32 mouse cellular contexts compared by ENCODE assay signal in the genomic region with DNA sequence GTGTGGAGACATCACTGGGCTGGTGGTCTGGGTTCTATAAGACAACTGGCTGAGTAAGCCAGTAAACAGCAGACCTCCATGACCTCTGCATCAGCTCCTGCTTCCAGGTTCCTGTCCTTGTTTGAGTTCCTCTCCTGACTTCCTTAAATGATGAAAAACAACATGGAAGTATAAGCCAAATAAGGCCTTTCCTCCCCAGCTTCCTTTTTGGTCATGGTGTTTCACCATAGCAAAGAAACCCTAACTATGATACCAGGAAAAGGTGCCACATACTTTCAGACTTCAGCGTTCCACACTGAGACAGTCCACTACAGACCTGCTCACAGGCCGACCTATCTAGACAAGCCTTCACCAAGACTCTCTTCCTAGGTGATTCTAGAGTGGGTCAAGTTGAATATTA. TPM values are rescaled to one million over a fixed set of nuclear protein-coding genes. Genes with fewer than 3 reads are reported as not detected.
A peak's percentile ranks its signal among the peaks of the same experiment; 100 is the strongest.
DNase-seq lines count a peak whose midpoint lies in the region; ATAC-seq and TF ChIP-seq lines count a peak whose summit lies in the region.
"Had no signal": no experiment of that assay in that cellular context is flagged by ENCODE, and none has a peak within 500 bp of the region (broad histone marks: within the 10 kb centered on the region; RNA-seq: fewer than 3 reads in every experiment).

No protein-coding gene starts in this region.

- TF ChIP-seq EP300 in liver, embryonic 14.5 days (IDR thresholded peaks at IDR 0.05; ENCODE audit: low read depth): no peak

- 0 out of 2 replicates have a peak overlapping the region, but pooled peaks have one; percentile 39 for H3K27ac ChIP-seq in liver, embryonic 12.5 days
- no peak overlapping the region for H3K27ac ChIP-seq in liver, embryonic 14.5 days
- H3K27ac ChIP-seq in midbrain, embryonic 16.5 days (ENCODE audit: low read length): no peak overlapping the region
- no peak overlapping the region for H3K27ac ChIP-seq in limb, embryonic 10.5 days
- H3K27ac ChIP-seq: gastrocnemius, adult 2 months; heart, adult 2 months; hindbrain, embryonic 10.5 days; hindbrain, embryonic 15.5 days; layer of hippocampus, adult 2 months; limb, embryonic 15.5 days; lung, embryonic 15.5 days; neural tube, embryonic 15.5 days; stomach, embryonic 15.5 days had no signal

- 85% methylated on average over 2 of the region's 2 CpGs for WGBS in liver, embryonic 12.5 days (ENCODE audit: insufficient replicate concordance)
- 85% methylated on average over 2 of the region's 2 CpGs for WGBS in liver, embryonic 14.5 days (ENCODE audit: insufficient replicate concordance)
- 96% methylated on average over 2 of the region's 2 CpGs for WGBS in midbrain, embryonic 16.5 days
- WGBS in limb, embryonic 10.5 days: 99% methylated on average over 2 of the region's 2 CpGs

- peak overlapping the region; percentile 95; the same call in 1 of the 2 replicates for H3K4me2 ChIP-seq in liver, embryonic 12.5 days
- peak overlapping the region; percentile 4; the same call in 1 of the 2 replicates for H3K4me2 ChIP-seq in liver, embryonic 14.5 days (ENCODE audit: low read depth)
- no peak overlapping the region for H3K4me2 ChIP-seq in midbrain, embryonic 16.5 days (ENCODE audit: low read length)
- H3K4me2 ChIP-seq: hindbrain, embryonic 15.5 days; kidney, embryonic 15.5 days; limb, embryonic 15.5 days; lung, embryonic 15.5 days; midbrain, embryonic 11.5 days; stomach, embryonic 15.5 days had no signal

- no peak for TF ChIP-seq CTCF in liver, embryonic 14.5 days (IDR thresholded peaks at IDR 0.05; ENCODE audit: low read depth)

- peaks cover 52% of the 10 kb centered on the region for H3K4me1 ChIP-seq in liver, embryonic 12.5 days
- H3K4me1 ChIP-seq in liver, embryonic 14.5 days (replicated peaks; ENCODE audit: control insufficient read depth in 2 of 2, insufficient read depth in 2 of 2, low read length in 1 of 2): peaks cover 23 to 26% of the 10 kb centered on the region in 2 experiments
- peaks cover 85% of the 10 kb centered on the region for H3K4me1 ChIP-seq in megakaryocyte, embryonic 14.5 days
- peaks cover 19% of the 10 kb centered on the region for H3K4me1 ChIP-seq in midbrain, embryonic 16.5 days (ENCODE audit: control insufficient read depth, insufficient read depth, low read length)
- peaks cover 24% of the 10 kb centered on the region for H3K4me1 ChIP-seq in limb, embryonic 10.5 days

- H3K9me3 ChIP-seq in liver, embryonic 12.5 days (replicated peaks): no peaks in the 10 kb centered on the region
- no peaks in the 10 kb centered on the region for H3K9me3 ChIP-seq in liver, embryonic 14.5 days (ENCODE audit: control insufficient read depth, low read length)
- no peaks in the 10 kb centered on the region for H3K9me3 ChIP-seq in megakaryocyte, embryonic 14.5 days
- H3K9me3 ChIP-seq in midbrain, embryonic 16.5 days (replicated peaks; ENCODE audit: control insufficient read depth, low read length, poor library complexity, severe bottlenecking): no peaks in the 10 kb centered on the region
- no peaks in the 10 kb centered on the region for H3K9me3 ChIP-seq in limb, embryonic 10.5 days (replicated peaks)
- H3K9me3 ChIP-seq: heart, embryonic 13.5 days; hindbrain, embryonic 10.5 days; hindbrain, embryonic 15.5 days; kidney, embryonic 15.5 days; limb, embryonic 15.5 days; lung, embryonic 15.5 days; neural tube, embryonic 15.5 days; stomach, embryonic 15.5 days had no signal

- no peak for ATAC-seq in liver, embryonic 12.5 days
- no peak for ATAC-seq in liver, embryonic 14.5 days (ENCODE audit: insufficient read depth)
- ATAC-seq in midbrain, embryonic 16.5 days: no peak
- ATAC-seq: forebrain, embryonic 16.5 days; inflammation-experienced regulatory T-cells, adult 6 months had no signal

- H3K4me3 ChIP-seq in liver, embryonic 12.5 days: no peak overlapping the region
- H3K4me3 ChIP-seq in liver, embryonic 14.5 days (ENCODE audit: insufficient read depth in 1 of 2, low read depth in 2 of 2, low read length in 2 of 2): no peak overlapping the region
- peak overlapping the region; percentile 46 for H3K4me3 ChIP-seq in megakaryocyte, embryonic 14.5 days (replicated peaks)
- H3K4me3 ChIP-seq in midbrain, embryonic 16.5 days (ENCODE audit: low read depth, low read length): no peak overlapping the region
- H3K4me3 ChIP-seq in limb, embryonic 10.5 days: no peak overlapping the region
- H3K4me3 ChIP-seq: gastrocnemius, adult 2 months; heart, adult 2 months; hindbrain, embryonic 10.5 days; hindbrain, embryonic 15.5 days; kidney, embryonic 15.5 days; layer of hippocampus, adult 2 months; limb, embryonic 15.5 days; lung, embryonic 15.5 days; stomach, embryonic 15.5 days had no signal

- no peak overlapping the region; the same call in 1 of the 2 replicates for H3K9ac ChIP-seq in liver, embryonic 12.5 days
- no peak overlapping the region for H3K9ac ChIP-seq in liver, embryonic 14.5 days (replicated peaks)
- no peak overlapping the region for H3K9ac ChIP-seq in midbrain, embryonic 16.5 days (ENCODE audit: low read depth, low read length)
- H3K9ac ChIP-seq: heart, embryonic 13.5 days; hindbrain, embryonic 15.5 days; kidney, embryonic 15.5 days; limb, embryonic 15.5 days; lung, embryonic 15.5 days; neural tube, embryonic 15.5 days; stomach, embryonic 15.5 days had no signal

- DNase-seq in liver: no peak
- DNase-seq in liver, embryonic 14.5 days (ENCODE audit: low read depth in 3 of 3, low spot score in 3 of 3): no peak
- no peak for DNase-seq in cerebellum, postnatal 25 days
- no peak for DNase-seq in limb, embryonic 10.5 days (ENCODE audit: low spot score)
- DNase-seq: adrenal gland, postnatal 14 days; cerebellum, adult 11-12 months; cerebellum, adult 9-11 months; gastrocnemius, adult 2 months; gastrocnemius, postnatal 36 days; heart, adult 2 months; heart, postnatal 10 days; kidney, adult 18-20 months; kidney, postnatal 36 days; lung, postnatal 4 days; right cerebral cortex, postnatal 25 days; thymus, adult 18-20 months; thymus, postnatal 25 days had no signal

- no peaks in the 10 kb centered on the region for H3K27me3 ChIP-seq in liver, embryonic 12.5 days (replicated peaks)
- H3K27me3 ChIP-seq in liver, embryonic 14.5 days (ENCODE audit: control insufficient read depth, insufficient read depth, low read length): no peaks in the 10 kb centered on the region
- no peaks in the 10 kb centered on the region for H3K27me3 ChIP-seq in megakaryocyte, embryonic 14.5 days (replicated peaks)
- no peaks in the 10 kb centered on the region for H3K27me3 ChIP-seq in midbrain, embryonic 16.5 days (ENCODE audit: control insufficient read depth, insufficient read depth, low read depth, low read length)
- H3K27me3 ChIP-seq in limb, embryonic 10.5 days (ENCODE audit: low read depth, poor library complexity, severe bottlenecking): no peaks in the 10 kb centered on the region
- H3K27me3 ChIP-seq: heart, embryonic 13.5 days; hindbrain, embryonic 15.5 days; kidney, embryonic 15.5 days; limb, embryonic 15.5 days; lung, embryonic 15.5 days; neural tube, embryonic 15.5 days; stomach, embryonic 15.5 days had no signal

- peaks cover 20% of the 10 kb centered on the region for H3K36me3 ChIP-seq in liver, embryonic 12.5 days
- H3K36me3 ChIP-seq in liver, embryonic 14.5 days (replicated peaks; ENCODE audit: control insufficient read depth, insufficient read depth, low read depth): peaks cover 20% of the 10 kb centered on the region
- H3K36me3 ChIP-seq in megakaryocyte, embryonic 14.5 days (replicated peaks; ENCODE audit: low read length): peaks cover 55% of the 10 kb centered on the region
- 0 out of 2 replicates have a peak, but pooled peaks cover 3% of the 10 kb centered on the region for H3K36me3 ChIP-seq in midbrain, embryonic 16.5 days (ENCODE audit: control insufficient read depth, insufficient read depth, low read length)
- peaks cover 14% of the 10 kb centered on the region for H3K36me3 ChIP-seq in limb, embryonic 10.5 days
- H3K36me3 ChIP-seq: lung, embryonic 15.5 days; neural tube, embryonic 15.5 days; stomach, embryonic 15.5 days had no signal

RNA-seq across cellular contexts. Expression of a gene that starts 2.2 kb away (rescaled TPM):
- 76.2 and 78.4 TPM in 2 replicates for polyA plus RNA-seq in liver, embryonic 12.5 days (2016; fragmentation: Nextera tagmentation; extraction: Ambion mirVana)
- polyA plus RNA-seq in liver, embryonic 14.5 days (2012; rRNA removed): 37.7 and 50.7 TPM in 2 replicates
- polyA plus RNA-seq in liver, embryonic 14.5 days (2014; fragmentation: Nextera tagmentation; extraction: Ambion mirVana): 42.7 and 49.2 TPM in 2 replicates
- 16.4 and 76.5 TPM in 2 replicates for polyA plus RNA-seq in megakaryocyte, embryonic 14.5 days (2012; ENCODE audit: insufficient read depth, low replicate concordance)
- 64.5 and 67.6 TPM in 2 replicates for polyA plus RNA-seq in midbrain, embryonic 16.5 days (2015; fragmentation: Nextera tagmentation; extraction: Ambion mirVana)
- polyA plus RNA-seq in limb, embryonic 10.5 days (2016; fragmentation: Nextera tagmentation; extraction: Ambion mirVana): 47.1 and 49.7 TPM in 2 replicates
